Mouse (Mus musculus) frontal cortex, postnatal 10 days (tissue): ENCODE measurements around the gene Pacsin3.

Source experiments
- DNase-seq, 2 experiments: peaks; one replicate each; pipeline ENCODE4 v3.0.0; 2022; ENCODE audit warnings: low spot score in 2 of 2, mixed read lengths in 1 of 2

The Pacsin3 gene

DNA sequence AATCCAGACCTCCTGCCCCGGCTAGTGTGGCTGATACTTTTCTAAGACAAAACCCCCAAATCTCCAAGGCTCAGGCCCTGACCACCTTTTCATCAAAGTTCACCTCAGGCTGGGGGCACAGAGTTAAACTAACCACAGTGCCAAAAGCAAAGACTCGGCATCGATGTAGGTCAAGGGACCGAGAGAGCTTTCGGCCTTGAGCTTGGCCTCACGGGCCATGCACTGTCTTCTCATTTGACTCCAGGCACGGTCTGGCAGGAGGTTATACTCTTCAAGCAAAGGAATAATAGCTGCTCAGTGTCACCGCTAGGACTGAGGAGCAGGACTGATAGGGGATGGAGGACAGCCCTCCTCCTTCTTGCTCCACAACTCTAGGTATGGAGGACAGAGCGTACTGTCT lies 50.2 kb downstream of the Pacsin3 start:
- DNase-seq: no peak

DNA sequence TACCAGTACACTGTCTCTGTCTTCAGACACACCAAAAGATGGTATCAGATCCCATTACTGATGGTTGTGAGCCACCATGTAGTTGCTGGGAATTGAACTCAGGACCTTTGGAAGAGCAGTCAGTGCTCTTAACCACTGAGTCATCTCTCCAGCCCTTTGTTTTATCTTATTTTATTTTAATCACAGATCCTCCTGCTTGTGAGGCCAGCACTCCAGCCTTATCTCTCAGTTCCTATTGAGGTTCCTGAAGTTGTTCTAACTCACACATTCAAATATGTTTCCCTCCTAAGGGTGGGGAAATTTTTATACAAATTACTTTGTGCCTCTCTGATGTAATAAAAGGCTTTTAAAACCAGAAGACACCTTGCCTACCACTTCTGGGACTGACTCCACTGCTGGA lies 50.8 kb downstream of the Pacsin3 start:
- DNase-seq: no peak

DNA sequence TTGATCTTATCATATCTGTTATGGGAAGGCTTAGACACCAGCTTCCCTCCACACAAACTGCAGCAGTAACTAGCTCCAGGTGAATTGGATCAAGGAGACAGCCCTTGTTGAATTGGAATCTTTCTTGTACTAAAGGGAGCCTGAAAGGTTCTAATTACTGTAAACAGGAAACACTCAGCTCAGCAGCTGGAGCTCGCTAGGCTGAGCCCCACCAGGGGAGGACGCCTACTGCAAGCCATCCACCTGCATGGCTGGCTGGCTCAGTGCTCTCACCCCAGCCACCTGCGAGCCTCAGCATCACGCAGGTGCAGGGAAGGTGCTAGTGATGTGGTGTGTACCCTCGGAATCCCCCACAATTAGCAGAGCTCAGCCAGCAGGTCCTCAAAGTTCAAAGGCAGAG lies 52.9 kb downstream of the Pacsin3 start:
- no peak for DNase-seq

- no peak for DNase-seq
Observed at GRCm38 (mm10) chr2:91309546-91309945, 53.8 kb downstream of the Pacsin3 start.

- no peak for DNase-seq
Observed at GRCm38 (mm10) chr2:91312578-91313311, 57.0 kb downstream of the Pacsin3 start.

DNA sequence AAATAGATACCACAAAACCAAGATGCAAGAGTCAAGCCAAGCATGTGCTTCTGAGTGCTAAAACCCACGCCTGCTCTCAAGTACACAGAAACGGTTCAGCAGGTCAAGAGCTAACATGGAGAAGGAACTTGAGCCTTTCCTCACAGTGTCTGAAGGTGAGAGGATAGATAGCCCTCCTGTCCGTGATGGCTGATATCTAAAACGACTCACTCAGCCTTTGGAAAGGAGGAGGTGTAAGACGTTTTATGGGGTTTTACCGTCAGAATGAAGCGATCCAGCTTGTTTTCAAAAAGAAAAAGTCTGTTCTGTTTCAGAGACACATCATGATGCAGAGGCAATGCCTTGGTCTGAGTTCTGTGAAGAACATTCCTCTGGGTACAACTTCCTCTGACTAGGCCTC lies 58.4 kb downstream of the Pacsin3 start:
- no peak for DNase-seq
